8 mouse cellular contexts compared by ENCODE assay signal in the genomic region with DNA sequence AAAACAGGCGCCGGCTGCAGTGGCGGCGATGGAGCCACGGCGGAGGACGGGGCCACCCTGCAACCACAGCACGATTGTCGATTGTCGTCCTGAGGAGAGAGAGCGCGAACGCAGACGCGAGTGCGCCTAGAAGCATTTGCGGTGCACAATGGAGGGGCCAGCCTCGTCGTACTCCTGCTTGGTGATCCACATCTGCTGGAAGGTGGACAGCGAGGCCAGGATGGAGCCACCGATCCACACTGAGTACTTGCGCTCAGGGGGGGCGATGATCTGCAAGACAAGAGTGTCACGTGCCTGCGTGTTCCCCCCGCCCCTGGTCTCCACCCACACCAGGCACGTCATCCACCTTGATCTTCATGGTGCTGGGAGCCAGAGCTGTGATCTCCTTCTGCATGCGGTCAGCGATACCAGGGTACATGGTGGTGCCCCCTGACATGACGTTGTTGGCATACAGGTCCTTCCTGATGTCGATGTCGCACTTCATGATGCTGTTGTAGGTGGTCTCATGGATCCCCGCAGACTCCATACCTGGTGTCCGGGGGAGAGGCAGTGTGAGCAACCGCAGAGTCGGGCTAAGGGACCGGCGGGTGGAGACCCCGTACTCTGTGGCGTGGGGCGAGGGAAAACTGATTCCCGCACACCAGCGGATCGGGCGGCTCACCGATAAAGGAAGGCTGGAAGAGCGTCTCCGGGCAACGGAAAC. TPM values are rescaled to one million over a fixed set of nuclear protein-coding genes. Genes with fewer than 3 reads are reported as not detected.
DNase-seq lines count a peak whose midpoint lies in the region; ATAC-seq and TF ChIP-seq lines count a peak whose summit lies in the region.

No protein-coding gene starts in this region.

- no peak overlapping the region for H3K27ac ChIP-seq in heart, embryonic 10.5 days
- H3K27ac ChIP-seq in cerebellum, adult 2 months (ENCODE audit: insufficient read depth, low read length), result peak overlapping the region; percentile 50
- H3K27ac ChIP-seq in midbrain, postnatal 0 days (ENCODE audit: low read depth, low read length), result peak overlapping the region; percentile 79
- no peak overlapping the region for H3K27ac ChIP-seq in thymus, adult 2 months (ENCODE audit: control insufficient read depth, insufficient read depth, low read length)

- ATAC-seq in frontal cortex, adult (ENCODE audit: low TSS enrichment), result peak; percentile 48
- peak; percentile 87 for ATAC-seq in midbrain, postnatal 0 days (ENCODE audit: low FRiP score)

- no peak; the same call in 1 of the 2 replicates for TF ChIP-seq CTCF in cerebellum, adult 2 months (IDR thresholded peaks at IDR 0.05; ENCODE audit: borderline replicate concordance, insufficient read depth, low read depth, low read length)
- TF ChIP-seq CTCF in midbrain, postnatal 0 days (IDR thresholded peaks at IDR 0.05), result no peak
- no peak for TF ChIP-seq CTCF in thymus, adult 2 months (IDR thresholded peaks at IDR 0.05; ENCODE audit: borderline replicate concordance, control insufficient read depth, extremely low read depth, insufficient read depth, low read length, poor library complexity)

- no peak for DNase-seq in heart, embryonic 10.5 days (ENCODE audit: low spot score)
- no peak for DNase-seq in heart, postnatal 4 days
- peak; percentile 92 to 94 for DNase-seq in cerebellum, adult 2 months
- peak; percentile 88 for DNase-seq in layer of hippocampus, adult 9-11 months
- peak; percentile 84 for DNase-seq in midbrain, postnatal 0 days (ENCODE audit: low spot score)
- no peak for DNase-seq in urinary bladder, adult 18-20 months (ENCODE audit: low spot score in 2 of 2)
- no peak for DNase-seq in thymus, adult 2 months

- H3K4me1 ChIP-seq in heart, embryonic 10.5 days, result peaks cover 43% of the 10 kb centered on the region
- H3K4me1 ChIP-seq in cerebellum, adult 2 months (ENCODE audit: control insufficient read depth, insufficient read depth, low read length), result peaks cover 21% of the 10 kb centered on the region
- H3K4me1 ChIP-seq in midbrain, postnatal 0 days (ENCODE audit: insufficient read depth, low read length), result peaks cover 4% of the 10 kb centered on the region; the same call in 1 of the 2 replicates
- H3K4me1 ChIP-seq in thymus, adult 2 months (replicated peaks; ENCODE audit: control insufficient read depth, insufficient read depth, low read length), result no peaks in the 10 kb centered on the region; the same call in 1 of the 2 replicates

- 4% methylated on average over 49 of the region's 49 CpGs for WGBS in heart, embryonic 10.5 days
- 1% methylated on average over 49 of the region's 49 CpGs for WGBS in cerebellum, adult 2 months
- WGBS in midbrain, postnatal 0 days, result under 1% methylated on average over 49 of the region's 49 CpGs
- WGBS in thymus, adult 2 months, result 8% methylated on average over 49 of the region's 49 CpGs

- peak overlapping the region; percentile 66 for H3K9ac ChIP-seq in midbrain, postnatal 0 days (replicated peaks; ENCODE audit: low read length, poor library complexity, severe bottlenecking)

- H3K27me3 ChIP-seq in heart, embryonic 10.5 days (ENCODE audit: insufficient read depth, poor library complexity, severe bottlenecking), result peaks cover 73% of the 10 kb centered on the region
- no peaks in the 10 kb centered on the region for H3K27me3 ChIP-seq in cerebellum, adult 2 months (ENCODE audit: control insufficient read depth, insufficient read depth, low read length)
- peaks cover 29% of the 10 kb centered on the region for H3K27me3 ChIP-seq in midbrain, postnatal 0 days (ENCODE audit: insufficient read depth, low read length)
- peaks cover 24% of the 10 kb centered on the region for H3K27me3 ChIP-seq in thymus, adult 2 months (ENCODE audit: control insufficient read depth, insufficient read depth, low read length)

- peak overlapping the region; percentile 45 for H3K4me3 ChIP-seq in heart, embryonic 10.5 days
- H3K4me3 ChIP-seq in cerebellum, adult 2 months (replicated peaks; ENCODE audit: insufficient read depth, low read depth, low read length), result peak overlapping the region; percentile 66
- H3K4me3 ChIP-seq in midbrain, postnatal 0 days (ENCODE audit: low read depth, low read length), result peak overlapping the region; percentile 43
- H3K4me3 ChIP-seq in thymus, adult 2 months (ENCODE audit: control insufficient read depth, insufficient read depth, low read length), result no peak overlapping the region

- TF ChIP-seq POLR2A in cerebellum, adult 2 months (IDR thresholded peaks at IDR 0.05; ENCODE audit: borderline replicate concordance, insufficient read depth, low read length), result peak; percentile 99
- TF ChIP-seq POLR2A in thymus, adult 2 months (IDR thresholded peaks at IDR 0.05; ENCODE audit: control insufficient read depth, extremely low read depth, insufficient read depth, low read length, poor library complexity), result no peak

- H3K4me2 ChIP-seq in midbrain, postnatal 0 days (ENCODE audit: low read depth, low read length, poor library complexity, severe bottlenecking), result peak overlapping the region; percentile 65

- H3K9me3 ChIP-seq in heart, embryonic 10.5 days, result no peaks in the 10 kb centered on the region
- no peaks in the 10 kb centered on the region for H3K9me3 ChIP-seq in midbrain, postnatal 0 days (ENCODE audit: low read length)

- peaks cover 3% of the 10 kb centered on the region; the same call in 1 of the 2 replicates for H3K36me3 ChIP-seq in heart, embryonic 10.5 days
- no peaks in the 10 kb centered on the region for H3K36me3 ChIP-seq in midbrain, postnatal 0 days (ENCODE audit: insufficient read depth, low read length)
- no peaks in the 10 kb centered on the region for H3K36me3 ChIP-seq in thymus, adult 2 months (ENCODE audit: control insufficient read depth, insufficient read depth, low read length)

RNA-seq across cellular contexts. Expression of gene Acta1, which starts 2.5 kb away (rescaled TPM):
- polyA plus RNA-seq in heart, embryonic 10.5 days (2016; fragmentation: Nextera tagmentation; extraction: Ambion mirVana), result 630 and 944 TPM in 2 replicates
- total RNA-seq in heart, postnatal 4 days (2021), result 100 to 1,000 TPM; 369 to 594 TPM
- polyA plus RNA-seq in cerebellum, adult 2 months (2012; rRNA removed), result 5.7 and 7.3 TPM in 2 replicates
- total RNA-seq in midbrain, postnatal 0 days (2014; rRNA removed), result 12.3 and 22.7 TPM in 2 replicates
- 18.9 and 19.5 TPM in 2 replicates for polyA plus RNA-seq in midbrain, postnatal 0 days (2015; fragmentation: Nextera tagmentation; extraction: Ambion mirVana)
- polyA plus RNA-seq in thymus, adult 2 months (2012; rRNA removed), result 0.97 and 13.3 TPM in 2 replicates

RNA-seq across cellular contexts. Expression of gene Ccsap, which starts 32.0 kb away (rescaled TPM):
- 3.7 and 4.0 TPM in 2 replicates for polyA plus RNA-seq in heart, embryonic 10.5 days (2016; fragmentation: Nextera tagmentation; extraction: Ambion mirVana)
- 1 to 10 TPM; 4.6 to 5.4 TPM for total RNA-seq in heart, postnatal 4 days (2021)
- 19.6 and 23.5 TPM in 2 replicates for polyA plus RNA-seq in cerebellum, adult 2 months (2012; rRNA removed)
- 9.9 and 16.3 TPM in 2 replicates for total RNA-seq in midbrain, postnatal 0 days (2014; rRNA removed)
- polyA plus RNA-seq in midbrain, postnatal 0 days (2015; fragmentation: Nextera tagmentation; extraction: Ambion mirVana), result 5.2 and 5.5 TPM in 2 replicates
- polyA plus RNA-seq in thymus, adult 2 months (2012; rRNA removed), result 7.3 and 9.6 TPM in 2 replicates

RNA-seq across cellular contexts. Expression of gene Nup133, which starts 57.0 kb away (rescaled TPM):
- 34.1 and 37.8 TPM in 2 replicates for polyA plus RNA-seq in heart, embryonic 10.5 days (2016; fragmentation: Nextera tagmentation; extraction: Ambion mirVana)
- total RNA-seq in heart, postnatal 4 days (2021), result 10 to 100 TPM; 20.1 to 21.5 TPM
- polyA plus RNA-seq in cerebellum, adult 2 months (2012; rRNA removed), result 21.8 and 23.4 TPM in 2 replicates
- 19.4 and 27.8 TPM in 2 replicates for total RNA-seq in midbrain, postnatal 0 days (2014; rRNA removed)
- 15.2 and 16.1 TPM in 2 replicates for polyA plus RNA-seq in midbrain, postnatal 0 days (2015; fragmentation: Nextera tagmentation; extraction: Ambion mirVana)
- 15.9 and 19.8 TPM in 2 replicates for polyA plus RNA-seq in thymus, adult 2 months (2012; rRNA removed)

Comparison
In these comparisons a context has a peak if more than half of its experiments do, and no peak if none do; other contexts are left out.
1. DNase-seq: peak in cerebellum, adult 2 months (2 of 2), layer of hippocampus, adult 9-11 months (single experiment) and midbrain, postnatal 0 days (single experiment); none in heart, embryonic 10.5 days (single experiment), heart, postnatal 4 days (single experiment), urinary bladder, adult 18-20 months (0 of 2) and thymus, adult 2 months (single experiment).
2. H3K27ac ChIP-seq: peak in cerebellum, adult 2 months (single experiment) and midbrain, postnatal 0 days (single experiment); none in heart, embryonic 10.5 days (single experiment) and thymus, adult 2 months (single experiment).
3. RNA of gene Acta1, which starts 2.5 kb away (polyA plus RNA-seq): 630 to 944 TPM in heart, embryonic 10.5 days; 18.9 to 19.5 TPM in midbrain, postnatal 0 days, 0.97 to 13.3 TPM in thymus, adult 2 months and 5.7 to 7.3 TPM in cerebellum, adult 2 months; every median in the first group is over 10 times any median in the second.